Mouse (Mus musculus): Measurements from ENCODE around the gene Colec11. TPM values are rescaled to one million over a fixed set of nuclear protein-coding genes. Genes with fewer than 3 reads are reported as not detected.

Colec11 gene
- total and polyA plus RNA-seq, 3 experiments: not detected

- peaks cover 6 to 12% of the 10 kb centered on the region in 2 experiments for H3K36me3 ChIP-seq (replicated peaks in 1 of 2; ENCODE audit: control insufficient read depth in 1 of 2, insufficient read depth in 1 of 2, low read length in 1 of 2)
- H3K4me1 ChIP-seq (ENCODE audit: control insufficient read depth in 1 of 2, insufficient read depth in 2 of 2): peaks cover 4 to 5% of the 10 kb centered on the region in 2 experiments
- H3K27ac ChIP-seq (ENCODE audit: insufficient read depth, low read depth): no peak overlapping the region
- dilution Hi-C loops (cut with MboI; ENCODE audit: extremely low pct_ligation_motif_present, extremely low pct_unique_long_range_greater_than_20kb, low sequenced_read_pairs): no loop called here
- no peaks in the 10 kb centered on the region for H3K9me3 ChIP-seq (replicated peaks; ENCODE audit: low read length)
- no peak overlapping the region for H3K4me3 ChIP-seq (replicated peaks in 1 of 3; ENCODE audit: low read depth in 2 of 3, low read length in 2 of 3, poor library complexity in 1 of 3)
- no peak overlapping the region for H3K4me2 ChIP-seq (ENCODE audit: insufficient read depth, low read depth, poor library complexity, severe bottlenecking)
- no peaks in the 10 kb centered on the region for H3K27me3 ChIP-seq (replicated peaks)
- no peak overlapping the region for H3K9ac ChIP-seq (ENCODE audit: insufficient read depth, low read depth)
- peaks cover 19% of the 10 kb centered on the region for H3K79me2 ChIP-seq (replicated peaks; ENCODE audit: control insufficient read depth, extremely low read depth, insufficient read depth, poor library complexity, severe bottlenecking)
- no peak for DNase-seq (ENCODE audit: extremely low read depth)
- TF ChIP-seq UBTF (IDR thresholded peaks at IDR 0.05; ENCODE audit: low read depth, low read length) (no peak), ZNF384 (IDR thresholded peaks at IDR 0.05; ENCODE audit: low read depth, low read length) (peak; percentile 89), ZMIZ1 (IDR thresholded peaks at IDR 0.05; ENCODE audit: low read depth, low read length) (no peak), CHD2 (IDR thresholded peaks at IDR 0.05; ENCODE audit: low read length) (no peak), SMC3 (IDR thresholded peaks at IDR 0.05; ENCODE audit: low read depth, low read length) (peak; percentile 38), PAX5 (IDR thresholded peaks at IDR 0.05; ENCODE audit: low read length) (no peak), ELF1 (IDR thresholded peaks at IDR 0.05; ENCODE audit: low read depth, low read length) (no peak), TBP (conservative IDR thresholded peaks at IDR 0.05; ENCODE audit: low read depth, low read length) (no peak), POLR2AphosphoS2 (IDR thresholded peaks at IDR 0.05; ENCODE audit: low read depth, low read length) (no peak), RCOR1 (conservative IDR thresholded peaks at IDR 0.05; ENCODE audit: low read depth, low read length) (no peak), KAT2A (IDR thresholded peaks at IDR 0.05; ENCODE audit: insufficient replicate concordance, low read length) (no peak), MYC (IDR thresholded peaks at IDR 0.05; ENCODE audit: low read depth, low read length) (0 out of 2 replicates have a peak, but pooled peaks have one; percentile 53), IRF4 (IDR thresholded peaks at IDR 0.05; ENCODE audit: low read depth, low read length) (no peak), MEF2A (IDR thresholded peaks at IDR 0.05; ENCODE audit: borderline replicate concordance, low read depth, low read length) (no peak), NELFE (IDR thresholded peaks at IDR 0.05; ENCODE audit: low read depth, low read length) (no peak), MXI1 (IDR thresholded peaks at IDR 0.05; ENCODE audit: low read depth, low read length) (no peak), HCFC1 (IDR thresholded peaks at IDR 0.05; ENCODE audit: low read depth, low read length) (no peak), MAFK (IDR thresholded peaks at IDR 0.05; ENCODE audit: insufficient replicate concordance, low read length) (no peak), GABPA (IDR thresholded peaks at IDR 0.05; ENCODE audit: insufficient replicate concordance, low read depth, low read length) (no peak), BHLHE40 (IDR thresholded peaks at IDR 0.05; ENCODE audit: low read depth, low read length) (no peak), CTCF (conservative IDR thresholded peaks at IDR 0.05 in 1 of 2, IDR thresholded peaks at IDR 0.05 in 1 of 2; ENCODE audit: low read depth in 2 of 2, low read length in 2 of 2) (peak in 1 of 2 experiments; percentile 62; a peak in 2 of 4 replicates), JUND (conservative IDR thresholded peaks at IDR 0.05; ENCODE audit: low read depth, low read length) (no peak), EP300 (IDR thresholded peaks at IDR 0.05; ENCODE audit: low read length) (no peak), ETS1 (conservative IDR thresholded peaks at IDR 0.05; ENCODE audit: low read depth, low read length) (no peak), TCF12 (IDR thresholded peaks at IDR 0.05; ENCODE audit: low read depth, low read length) (no peak), MAZ (IDR thresholded peaks at IDR 0.05; ENCODE audit: low read depth, low read length) (no peak), RAD21 (IDR thresholded peaks at IDR 0.05; ENCODE audit: low read depth, low read length) (peak; percentile 14), MAX (IDR thresholded peaks at IDR 0.05; ENCODE audit: low read length) (no peak), E2F4 (IDR thresholded peaks at IDR 0.05; ENCODE audit: insufficient replicate concordance, low read depth, low read length) (no peak), CHD1 (IDR thresholded peaks at IDR 0.05; ENCODE audit: low read depth, low read length) (no peak), POLR2A (IDR thresholded peaks at IDR 0.05; ENCODE audit: low read depth, low read length) (no peak), ZKSCAN1 (IDR thresholded peaks at IDR 0.05; ENCODE audit: borderline replicate concordance, low read depth, low read length) (no peak), USF1 (IDR thresholded peaks at IDR 0.05; ENCODE audit: low read depth, low read length) (no peak), SIN3A (IDR thresholded peaks at IDR 0.05; ENCODE audit: low read length) (no peak), NRF1 (IDR thresholded peaks at IDR 0.05; ENCODE audit: low read depth, low read length) (no peak), ZC3H11A (IDR thresholded peaks at IDR 0.05; ENCODE audit: low read depth, low read length) (no peak)
- in situ Hi-C loops (cut with MboI; ENCODE audit: low pct_ligation_motif_present, low pct_unique_long_range_greater_than_20kb, low sequenced_read_pairs): no loop called here
These were observed 15.6 kb upstream of the Colec11 start for GRCm38 (mm10) chr12:28638778-28639177.

All from CH12.LX (cell line).